13 mouse cellular contexts compared by ENCODE assay signal in genomic region chr9:35467264-35467817, GRCm38 (mm10). TPM values are rescaled to one million over a fixed set of nuclear protein-coding genes. Genes with fewer than 3 reads are reported as not detected.
DNase-seq lines count a peak whose midpoint lies in the region; ATAC-seq and TF ChIP-seq lines count a peak whose summit lies in the region.
"Had no signal": no experiment of that assay in that cellular context is flagged by ENCODE, and none has a peak within 500 bp of the region (broad histone marks: within the 10 kb centered on the region; RNA-seq: fewer than 3 reads in every experiment).

No protein-coding gene starts in this region.

- no peak for DNase-seq in gastrocnemius, adult 2 months
- no peak for DNase-seq in gastrocnemius, adult 18-20 months (ENCODE audit: low spot score)
- peak; percentile 45 for DNase-seq in lung, postnatal 25 days (ENCODE audit: low spot score)
- no peak for DNase-seq in gastrocnemius, postnatal 4 days (ENCODE audit: low spot score in 2 of 2)
- DNase-seq in forebrain, embryonic 10.5 days (ENCODE audit: extremely low spot score, low spot score), result no peak
- DNase-seq: adrenal gland, adult 8-10 months; cerebellum, adult 2 months had no signal

- 0 out of 2 replicates have a peak, but pooled peaks cover 2% of the 10 kb centered on the region for H3K4me1 ChIP-seq in intestine, embryonic 15.5 days (replicated peaks)
- H3K4me1 ChIP-seq in forebrain, embryonic 10.5 days, result peaks cover 12% of the 10 kb centered on the region; the same call in 1 of the 2 replicates

- WGBS in intestine, embryonic 15.5 days, result 45% methylated on average over 8 of the region's 8 CpGs
- 84% methylated on average over 8 of the region's 8 CpGs for WGBS in forebrain, embryonic 10.5 days

- H3K9me3 ChIP-seq in intestine, embryonic 15.5 days, result no peaks in the 10 kb centered on the region
- no peaks in the 10 kb centered on the region for H3K9me3 ChIP-seq in forebrain, embryonic 10.5 days
- H3K9me3 ChIP-seq: limb, embryonic 12.5 days; neural tube, embryonic 15.5 days had no signal

- intact Hi-C loops in gastrocnemius, adult 2 months (cut with DNase I), result no loop called here

- no peak overlapping the region for H3K4me3 ChIP-seq in gastrocnemius, adult 2 months
- H3K4me3 ChIP-seq in C2C12 (ENCODE audit: insufficient read depth, poor library complexity, severe bottlenecking), result no peak overlapping the region
- H3K4me3 ChIP-seq in intestine, embryonic 15.5 days (replicated peaks), result no peak overlapping the region
- no peak overlapping the region for H3K4me3 ChIP-seq in forebrain, embryonic 10.5 days
- H3K4me3 ChIP-seq: erythroblast, embryonic 14.5 days; limb, embryonic 12.5 days; neural tube, embryonic 15.5 days had no signal

- H3K4me2 ChIP-seq in intestine, embryonic 15.5 days (replicated peaks), result no peak overlapping the region
- H3K4me2 ChIP-seq: limb, embryonic 12.5 days; neural tube, embryonic 15.5 days had no signal

- peaks cover 54% of the 10 kb centered on the region for H3K79me2 ChIP-seq in C2C12 (ENCODE audit: control insufficient read depth, insufficient read depth)

- TF ChIP-seq CTCF in gastrocnemius, adult 2 months (IDR thresholded peaks at IDR 0.05), result no peak
- no peak for TF ChIP-seq CTCF in C2C12 (IDR thresholded peaks at IDR 0.05; ENCODE audit: control insufficient read depth, insufficient read depth, insufficient read length)

- peaks cover 53% of the 10 kb centered on the region for H3K36me3 ChIP-seq in C2C12 (ENCODE audit: control insufficient read depth, insufficient read depth)
- 0 out of 2 replicates have a peak, but pooled peaks cover 6% of the 10 kb centered on the region for H3K36me3 ChIP-seq in intestine, embryonic 15.5 days
- peaks cover 86% of the 10 kb centered on the region for H3K36me3 ChIP-seq in forebrain, embryonic 10.5 days (replicated peaks)

- ATAC-seq in intestine, embryonic 15.5 days, result peak; percentile 92
- no peak for ATAC-seq in megakaryocyte-erythroid progenitor cell, adult 5-6 weeks (replicated peaks; ENCODE audit: low FRiP score, low TSS enrichment, poor library complexity, severe bottlenecking)

- peak overlapping the region; percentile 16; the same call in 1 of the 2 replicates for H3K27ac ChIP-seq in gastrocnemius, adult 2 months
- no peak overlapping the region for H3K27ac ChIP-seq in intestine, embryonic 15.5 days
- no peak overlapping the region for H3K27ac ChIP-seq in forebrain, embryonic 10.5 days
- H3K27ac ChIP-seq: limb, embryonic 12.5 days; neural tube, embryonic 15.5 days had no signal

- no peak overlapping the region for H3ac ChIP-seq in C2C12 (ENCODE audit: control insufficient read depth, insufficient read length, low read depth)

- no peak overlapping the region for H3K9ac ChIP-seq in intestine, embryonic 15.5 days
- H3K9ac ChIP-seq: limb, embryonic 12.5 days; neural tube, embryonic 15.5 days had no signal

- no peaks in the 10 kb centered on the region for H3K27me3 ChIP-seq in C2C12 (ENCODE audit: control insufficient read depth, insufficient read depth, insufficient read length)
- no peaks in the 10 kb centered on the region for H3K27me3 ChIP-seq in intestine, embryonic 15.5 days (replicated peaks)
- no peaks in the 10 kb centered on the region for H3K27me3 ChIP-seq in forebrain, embryonic 10.5 days (ENCODE audit: poor library complexity, severe bottlenecking)
- H3K27me3 ChIP-seq: limb, embryonic 12.5 days; neural tube, embryonic 15.5 days had no signal

- H3K79me3 ChIP-seq in C2C12 (ENCODE audit: low read depth), result peaks cover 29% of the 10 kb centered on the region

TF ChIP-seq in C2C12, 6 proteins besides CTCF, POLR2A, EP300 and RAD21:
- TF ChIP-seq MAX (IDR thresholded peaks at IDR 0.05), result peak; percentile 60
- peak; percentile 73 for TF ChIP-seq FOSL1 (IDR thresholded peaks at IDR 0.05; ENCODE audit: insufficient read depth, low read length, poor library complexity, severe bottlenecking)
- TF ChIP-seq CEBPB (IDR thresholded peaks at IDR 0.05; ENCODE audit: low read depth), result no peak
- TF ChIP-seq MYOG (IDR thresholded peaks at IDR 0.05; ENCODE audit: control insufficient read depth, extremely low read depth, insufficient read length), result no peak
- TF ChIP-seq USF1 (IDR thresholded peaks at IDR 0.05; ENCODE audit: low read depth), result peak; percentile 31

RNA-seq across cellular contexts. Expression of gene Cdon, which starts 46.4 kb away (rescaled TPM):
- 10 to 100 TPM; 12.4 to 12.9 TPM for total RNA-seq in gastrocnemius, adult 2 months (2021)
- total RNA-seq in gastrocnemius, adult 18-20 months (2021), result 10 to 100 TPM in 1 of 2 experiments, 1 to 10 TPM in 1; 9.5 to 10.4 TPM
- polyA plus RNA-seq in C2C12 (2012; fragmentation: generic; extraction: Trizol), result 39.9 TPM
- polyA plus RNA-seq in intestine, embryonic 15.5 days (2015; fragmentation: Nextera tagmentation; extraction: Ambion mirVana), result 6.6 and 8.2 TPM in 2 replicates
- total RNA-seq in gastrocnemius, postnatal 4 days (2021), result 10 to 100 TPM; 62.0 to 63.2 TPM
- total RNA-seq in megakaryocyte-erythroid progenitor cell, adult 5-6 weeks (2014; fragmentation: Nextera tagmentation), result 1.8 TPM in 1 of 2 replicates, not detected in the other
- total RNA-seq in megakaryocyte-erythroid progenitor cell, adult 5-6 weeks (2017), result 3.0 and 9.2 TPM in 2 replicates
- 13.4 and 16.2 TPM in 2 replicates for polyA plus RNA-seq in forebrain, embryonic 10.5 days (2016; fragmentation: Nextera tagmentation; extraction: Ambion mirVana)
- polyA plus RNA-seq: erythroblast, embryonic 14.5 days had no signal

RNA-seq across cellular contexts. Expression of gene Gm1113, which starts 50.7 kb away (rescaled TPM):
- total RNA-seq in gastrocnemius, adult 2 months (2021), result not detected
- total RNA-seq in gastrocnemius, adult 18-20 months (2021), result not detected
- 0.02 TPM for polyA plus RNA-seq in C2C12 (2012; fragmentation: generic; extraction: Trizol)
- not detected in 2 replicates for polyA plus RNA-seq in intestine, embryonic 15.5 days (2015; fragmentation: Nextera tagmentation; extraction: Ambion mirVana)
- total RNA-seq in gastrocnemius, postnatal 4 days (2021), result not detected
- not detected in 2 replicates for total RNA-seq in megakaryocyte-erythroid progenitor cell, adult 5-6 weeks (2014; fragmentation: Nextera tagmentation)
- total RNA-seq in megakaryocyte-erythroid progenitor cell, adult 5-6 weeks (2017), result not detected in 2 replicates
- polyA plus RNA-seq in forebrain, embryonic 10.5 days (2016; fragmentation: Nextera tagmentation; extraction: Ambion mirVana), result not detected in 2 replicates
- total RNA-seq: adrenal gland, adult 8-10 months had no signal
- polyA plus RNA-seq: cerebellum, adult 2 months; erythroblast, embryonic 14.5 days; limb, embryonic 12.5 days; neural tube, embryonic 15.5 days had no signal

Comparison
In these comparisons a context has a peak if more than half of its experiments do, and no peak if none do; other contexts are left out.
1. RNA of gene Cdon, which starts 46.4 kb away (total RNA-seq): 62.0 to 63.2 TPM in gastrocnemius, postnatal 4 days; 12.4 to 12.9 TPM in gastrocnemius, adult 2 months, 9.5 to 10.4 TPM in gastrocnemius, adult 18-20 months and 1.8 to 9.2 TPM in megakaryocyte-erythroid progenitor cell, adult 5-6 weeks; every median in the first group is over 4 times any median in the second.